Mouse (Mus musculus) ES-E14 (cell line): ENCODE results near the gene Pin1rt1. TPM values are rescaled to one million over a fixed set of nuclear protein-coding genes. Genes with fewer than 3 reads are reported as not detected.

ENCODE experiments used
- DNase-seq: peaks from one replicate; pipeline ENCODE4 v3.0.0-alpha.2; 2013; ENCODE audit warnings: low read depth, low spot score
- H3K27ac ChIP-seq: 2 replicates; pipeline ENCODE4 v1.5.1; 2012; ENCODE audit warnings: low read depth, mild to moderate bottlenecking, low read length, moderate library complexity, mixed read lengths; ENCODE audit not compliant: poor library complexity, insufficient read depth, severe bottlenecking
- H3K36me3 ChIP-seq: 2 replicates; pipeline ENCODE4 v1.6.1; 2012; ENCODE audit warnings: mild to moderate bottlenecking, low read length, moderate library complexity, mixed read lengths; ENCODE audit not compliant: control insufficient read depth, poor library complexity, insufficient read depth, severe bottlenecking
- H3K4me1 ChIP-seq, 2 experiments: fragments of 150-350 bp in 1 of 2; sonication (generic) in 1 of 2; 2 replicates each; pipeline ENCODE4 v1.6.1; 2012; ENCODE audit warnings: low read length in 2 of 2, mild to moderate bottlenecking in 1 of 2, mixed read lengths in 1 of 2; ENCODE audit not compliant: control insufficient read depth in 2 of 2, insufficient read depth in 2 of 2, poor library complexity in 1 of 2
- H3K4me3 ChIP-seq, 2 experiments: fragments of 150-350 bp in 1 of 2; sonication (generic) in 1 of 2; 2 replicates each; pipeline ENCODE4 v1.5.1; 2012; ENCODE audit warnings: low read length in 2 of 2, low read depth in 1 of 2, mild to moderate bottlenecking in 1 of 2, mixed read lengths in 1 of 2; ENCODE audit not compliant: insufficient read depth in 1 of 2, poor library complexity in 1 of 2, severe bottlenecking in 1 of 2
- H3K9ac ChIP-seq: 2 replicates; pipeline ENCODE4 v1.6.1; 2012; ENCODE audit warnings: low read depth, mild to moderate bottlenecking, low read length, mixed read lengths; ENCODE audit not compliant: poor library complexity, insufficient read depth, severe bottlenecking
- H3K9me3 ChIP-seq: fragments of 150-350 bp; sonication (generic); 2 replicates; pipeline ENCODE4 v1.6.1; 2012; ENCODE audit warnings: low read depth, mild to moderate bottlenecking, low read length; ENCODE audit not compliant: control insufficient read depth, insufficient read depth
- CHD2 ChIP-seq: IDR thresholded peaks from 2 replicates; pipeline ENCODE4 v1.6.1; 2014; ENCODE audit warnings: mild to moderate bottlenecking, low read depth, low read length, inconsistent platforms
- HCFC1 ChIP-seq: IDR thresholded peaks from 2 replicates; pipeline ENCODE4 v1.6.1; 2012; ENCODE audit warnings: low read length, inconsistent platforms, borderline replicate concordance; ENCODE audit not compliant: insufficient read depth
- MAFK ChIP-seq: IDR thresholded peaks from 2 replicates; pipeline ENCODE4 v1.6.1; 2014; ENCODE audit warnings: mild to moderate bottlenecking, low read depth, low read length, inconsistent platforms; ENCODE audit not compliant: insufficient read depth
- ZC3H11A ChIP-seq: IDR thresholded peaks from 2 replicates; pipeline ENCODE4 v1.6.1; 2012; ENCODE audit warnings: low read depth, mild to moderate bottlenecking, inconsistent platforms, low read length, borderline replicate concordance
- ZNF384 ChIP-seq: IDR thresholded peaks from 2 replicates; pipeline ENCODE4 v1.6.1; 2012; ENCODE audit warnings: low read depth, low read length, inconsistent platforms
- in situ Hi-C, 2 experiments: fragments of 600-800 bp; cut with MboI; formaldehyde crosslinking; loops; one replicate each; pipeline ENCODE4 v1.15.1; 2025; ENCODE audit warnings: low sequenced_read_pairs in 2 of 2, inconsistent platforms in 1 of 2; ENCODE audit not compliant: unreplicated experiment in 2 of 2
- total RNA-seq: library from RNA; depleted of rRNA; stranded (reverse); fragments of 300-350 nt; gene quantifications from 2 replicates; pipeline ENCODE4 v1.2.3, GENCODE M21; 2012

The Pin1rt1 gene
- total RNA-seq, 1 experiment, result not detected

- in situ Hi-C loops, result no loop called here
- no peaks in the 10 kb centered on the region for H3K36me3 ChIP-seq
- peak; percentile 24 for DNase-seq
- no peaks in the 10 kb centered on the region for H3K9me3 ChIP-seq
- peaks cover 0 to 2% of the 10 kb centered on the region in 2 experiments; a peak in 1 of 4 replicates for H3K4me1 ChIP-seq
- no peak within 1 kb of the TSS for H3K27ac ChIP-seq
- peak within 1 kb of the TSS; percentile 91 to 92 for H3K4me3 ChIP-seq
- H3K9ac ChIP-seq, result peak within 1 kb of the TSS; percentile 92
- TF ChIP-seq HCFC1 (peak; percentile 57; the same call in 1 of the 2 replicates), CHD2 (no peak)
Observed at GRCm38 (mm10) chr2:104711585-104712485, 4.3 kb downstream of the Pin1rt1 start, which contains the start of gene Tcp11l1. Gene Tcp11l1, minus strand, starts transcription at chr2:104712169.

- Histone ChIP-seq H3K4me1 (peaks cover 0 to 2% of the 10 kb centered on the region in 2 experiments; a peak in 1 of 4 replicates), H3K36me3 (no peaks in the 10 kb centered on the region), H3K9ac (no peak overlapping the region), H3K4me3 (peak overlapping the region in 1 of 2 experiments; percentile 92; a peak in 1 of 4 replicates), H3K9me3 (no peaks in the 10 kb centered on the region), H3K27ac (no peak overlapping the region)
- TF ChIP-seq MAFK, result no peak
- TF ChIP-seq HCFC1, result no peak
- no peak for TF ChIP-seq ZNF384
- no peak for TF ChIP-seq ZC3H11A
- TF ChIP-seq CHD2, result no peak
- no peak for DNase-seq
- in situ Hi-C loops, result no loop called here
Observed at GRCm38 (mm10) chr2:104710670-104711370, 5.4 kb downstream of the Pin1rt1 start.

- no peak for TF ChIP-seq ZC3H11A
- peak; percentile 50 for TF ChIP-seq ZNF384
- no peak for TF ChIP-seq CHD2
- no peaks in the 10 kb centered on the region for H3K36me3 ChIP-seq
- peaks cover 0 to 2% of the 10 kb centered on the region in 2 experiments; a peak in 1 of 4 replicates for H3K4me1 ChIP-seq
- no peak for DNase-seq
- no peak overlapping the region for H3K27ac ChIP-seq
- in situ Hi-C loops, result no loop called here
- no peaks in the 10 kb centered on the region for H3K9me3 ChIP-seq
- H3K4me3 ChIP-seq, result no peak overlapping the region
- no peak overlapping the region for H3K9ac ChIP-seq
Observed at GRCm38 (mm10) chr2:104709786-104710337, 6.3 kb downstream of the Pin1rt1 start.

- no peaks in the 10 kb centered on the region for H3K9me3 ChIP-seq
- no peaks in the 10 kb centered on the region for H3K36me3 ChIP-seq
- no peak for DNase-seq
- TF ChIP-seq CHD2 (no peak), MAFK (no peak), ZC3H11A (no peak)
- H3K4me1 ChIP-seq, result peaks cover 0 to 5% of the 10 kb centered on the region in 2 experiments; a peak in 1 of 4 replicates
- H3K9ac ChIP-seq, result no peak overlapping the region
- no peak overlapping the region for H3K27ac ChIP-seq
- H3K4me3 ChIP-seq, result no peak overlapping the region
- in situ Hi-C loops, result no loop called here
Observed at GRCm38 (mm10) chr2:104704355-104704754, 11.8 kb downstream of the Pin1rt1 start.
